Mouse (Mus musculus): Measurements from ENCODE around the gene Trpm1. TPM values are rescaled to one million over a fixed set of nuclear protein-coding genes. Genes with fewer than 3 reads are reported as not detected.

Trpm1 gene
- total RNA-seq (2023), result 1.1 TPM in 1 of 4 replicates, not detected in the others

DNA sequence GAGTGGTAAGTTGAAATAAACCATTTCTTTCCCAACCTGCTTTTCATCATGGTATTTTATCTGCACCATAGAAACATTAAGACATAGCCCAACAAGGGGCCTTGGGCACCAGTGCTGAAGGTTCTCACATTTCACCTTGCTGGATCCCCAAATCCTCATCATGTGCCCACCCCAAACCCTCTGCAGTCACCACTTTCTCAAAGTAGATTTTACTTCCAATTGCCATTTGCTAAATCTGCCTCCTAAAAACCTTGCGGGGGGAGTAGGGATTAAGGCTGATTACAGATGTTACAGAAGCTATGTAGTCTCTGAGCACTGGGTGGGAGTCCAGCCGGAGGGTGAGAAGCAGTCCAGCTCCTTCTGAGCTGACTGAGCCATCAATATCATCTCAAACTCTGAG, at the start of gene Trpm1:
TSS of gene Trpm1 (plus strand) at position 301 of the 400 bp plus-strand sequence.

DNA sequence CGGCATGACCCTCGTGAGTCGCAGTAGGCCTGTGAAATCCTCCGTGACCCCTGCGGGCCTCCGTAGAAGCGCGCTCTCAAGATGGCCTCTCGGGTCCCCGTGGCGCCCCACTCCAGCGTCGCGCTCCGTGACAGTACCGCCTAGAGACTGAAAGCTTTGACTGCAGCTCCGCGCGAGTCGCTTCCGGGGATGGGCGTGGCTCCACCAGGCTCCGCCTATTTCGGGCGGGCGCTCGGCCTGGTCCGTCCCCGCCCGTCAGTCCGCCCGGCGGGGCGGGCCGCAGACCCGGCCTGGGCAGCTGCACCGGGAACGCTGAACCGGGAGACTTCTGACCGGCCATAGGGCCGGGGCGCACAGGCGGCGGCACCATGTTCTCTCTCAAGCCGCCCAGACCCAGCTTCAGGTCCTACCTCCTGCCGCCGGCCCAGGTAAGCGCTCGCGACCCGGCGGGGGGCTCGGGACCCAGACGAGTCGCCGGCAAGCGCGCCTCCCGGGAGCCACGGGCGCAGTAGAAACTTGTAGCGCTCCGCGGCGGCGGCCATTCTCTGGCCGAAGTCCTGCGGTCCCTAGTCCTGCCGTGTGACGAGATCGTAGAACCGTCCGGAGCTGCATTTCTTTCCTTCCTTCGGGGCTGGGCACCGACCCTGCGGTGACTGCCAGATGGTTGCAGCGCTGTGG, 133.9 kb downstream of the Trpm1 start, which contains the start of gene Mtmr10:
TSS of gene Mtmr10 (plus strand) at position 240 of the 678 bp plus-strand sequence.

Other genes starting within 250 kb of the Trpm1 start
- not detected in 4 replicates for gene E030018B13Rik, start 237.0 kb upstream of the Trpm1 start, total RNA-seq (2023)
- 227 to 235 TPM (median 228 TPM) in 4 replicates for gene Klf13, start 214.9 kb upstream of the Trpm1 start, total RNA-seq (2023)
- 11.4 to 14.3 TPM (median 12.4 TPM) in 4 replicates for gene Mtmr10, start 133.8 kb downstream of the Trpm1 start, total RNA-seq (2023)
- gene Fan1, start 220.3 kb downstream of the Trpm1 start, total RNA-seq (2023), result 8.5 to 10.7 TPM (median 10.5 TPM) in 4 replicates
- gene Mphosph10, start 238.4 kb downstream of the Trpm1 start, total RNA-seq (2023), result 46.1 to 55.3 TPM (median 51.8 TPM) in 4 replicates
- 6.9 to 14.9 TPM (median 9.7 TPM) in 4 replicates for gene Mcee, start 238.8 kb downstream of the Trpm1 start, total RNA-seq (2023)